Mouse (Mus musculus): Measurements from ENCODE around the gene Bet1l. TPM values are rescaled to one million over a fixed set of nuclear protein-coding genes. Genes with fewer than 3 reads are reported as not detected.

Bet1l gene
- polyA plus RNA-seq, 1 experiment = 17.1 TPM

DNA sequence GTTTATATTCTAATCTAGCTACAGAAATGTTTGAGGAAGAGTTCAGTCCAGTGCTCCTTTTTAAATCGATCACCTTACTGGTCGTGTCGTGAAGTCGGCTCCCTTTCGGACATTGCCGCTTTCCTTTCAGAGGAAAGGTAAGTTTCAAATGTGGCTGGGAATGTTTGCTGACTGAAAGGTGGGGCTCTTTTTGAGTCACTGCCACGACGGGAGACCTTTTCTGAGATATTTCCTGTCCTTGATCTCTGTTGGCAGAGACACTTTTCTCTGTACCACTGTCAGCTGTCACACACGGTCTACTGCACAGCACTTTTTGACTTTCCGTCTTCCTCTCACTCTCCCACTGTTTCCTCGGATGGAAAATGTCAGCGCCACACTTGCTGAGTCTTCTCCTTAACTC, 44.5 kb downstream of the Bet1l start:
- TF ChIP-seq CTCF (IDR thresholded peaks at IDR 0.05; ENCODE audit: extremely low read depth, insufficient read length, insufficient replicate concordance, low read depth, low read length) (no peak), POLR2A (IDR thresholded peaks at IDR 0.05; ENCODE audit: low read depth, low read length) (no peak)
- H3K4me1 ChIP-seq (ENCODE audit: control insufficient read depth, insufficient read depth, insufficient read length, low read length) = no peaks in the 10 kb centered on the region
- 82% methylated on average over 12 of the region's 12 CpGs for WGBS
- no peak overlapping the region for H3K4me3 ChIP-seq (ENCODE audit: low read depth, low read length)
- no peak overlapping the region for H3K27ac ChIP-seq (ENCODE audit: insufficient read depth, low read depth, low read length)
- no peaks in the 10 kb centered on the region for H3K36me3 ChIP-seq (ENCODE audit: control insufficient read depth, insufficient read depth, low read length)
- H3K27me3 ChIP-seq (ENCODE audit: control insufficient read depth, insufficient read depth, low read length) = no peaks in the 10 kb centered on the region; the same call in 1 of the 2 replicates

GRCm38 (mm10) chr7:140811714-140812113, 45.7 kb downstream of the Bet1l start:
- no peak for TF ChIP-seq CTCF (IDR thresholded peaks at IDR 0.05; ENCODE audit: extremely low read depth, insufficient read length, insufficient replicate concordance, low read depth, low read length)
- no peak for TF ChIP-seq POLR2A (IDR thresholded peaks at IDR 0.05; ENCODE audit: low read depth, low read length)
- H3K27ac ChIP-seq (ENCODE audit: insufficient read depth, low read depth, low read length) = no peak overlapping the region
- no peaks in the 10 kb centered on the region for H3K4me1 ChIP-seq (ENCODE audit: control insufficient read depth, insufficient read depth, insufficient read length, low read length)
- no peak overlapping the region for H3K4me3 ChIP-seq (ENCODE audit: low read depth, low read length)
- no peaks in the 10 kb centered on the region for H3K36me3 ChIP-seq (ENCODE audit: control insufficient read depth, insufficient read depth, low read length)
- 89% methylated on average over 13 of the region's 13 CpGs for WGBS
- H3K27me3 ChIP-seq (ENCODE audit: control insufficient read depth, insufficient read depth, low read length) = no peaks in the 10 kb centered on the region; the same call in 1 of the 2 replicates

DNA sequence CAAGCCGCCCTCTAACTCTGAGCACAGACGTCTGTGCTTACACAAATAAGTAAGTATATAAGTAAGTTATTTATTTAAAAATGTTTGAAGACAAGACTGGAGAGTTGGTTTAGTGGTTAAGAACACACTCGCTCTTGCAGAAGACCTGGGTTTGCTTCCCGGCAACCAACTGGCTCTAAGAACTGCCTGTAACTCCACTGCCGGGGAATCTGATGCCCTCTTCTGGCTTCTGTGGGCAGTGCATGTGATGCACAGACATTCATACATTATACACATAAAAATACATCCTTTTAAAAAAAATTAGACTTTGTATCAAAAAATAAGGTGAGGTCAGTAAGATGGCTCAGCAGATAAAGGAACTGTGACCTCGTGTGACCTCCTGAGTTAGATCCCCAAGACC, 46.9 kb downstream of the Bet1l start:
- Histone ChIP-seq H3K27ac (ENCODE audit: insufficient read depth, low read depth, low read length) (no peak overlapping the region), H3K4me1 (ENCODE audit: control insufficient read depth, insufficient read depth, insufficient read length, low read length) (no peaks in the 10 kb centered on the region), H3K4me3 (ENCODE audit: low read depth, low read length) (no peak overlapping the region), H3K27me3 (ENCODE audit: control insufficient read depth, insufficient read depth, low read length) (no peaks in the 10 kb centered on the region), H3K36me3 (ENCODE audit: control insufficient read depth, insufficient read depth, low read length) (no peaks in the 10 kb centered on the region)
- WGBS = 90% methylated on average over 6 of the region's 6 CpGs
- TF ChIP-seq POLR2A (IDR thresholded peaks at IDR 0.05; ENCODE audit: low read depth, low read length) = no peak
- no peak for TF ChIP-seq CTCF (IDR thresholded peaks at IDR 0.05; ENCODE audit: extremely low read depth, insufficient read length, insufficient replicate concordance, low read depth, low read length)

- TF ChIP-seq POLR2A (IDR thresholded peaks at IDR 0.05; ENCODE audit: low read depth, low read length) (no peak), CTCF (IDR thresholded peaks at IDR 0.05; ENCODE audit: extremely low read depth, insufficient read length, insufficient replicate concordance, low read depth, low read length) (peak; percentile 60; the same call in 1 of the 2 replicates)
- no peaks in the 10 kb centered on the region for H3K27me3 ChIP-seq (ENCODE audit: control insufficient read depth, insufficient read depth, low read length)
These were observed 51.7 kb downstream of the Bet1l start for GRCm38 (mm10) chr7:140805704-140806103.

More at GRCm38 (mm10) chr7:140805704-140806103, 51.7 kb downstream of the Bet1l start:
- Histone ChIP-seq H3K4me1 (ENCODE audit: control insufficient read depth, insufficient read depth, insufficient read length, low read length) (no peaks in the 10 kb centered on the region), H3K27ac (ENCODE audit: insufficient read depth, low read depth, low read length) (no peak overlapping the region), H3K36me3 (ENCODE audit: control insufficient read depth, insufficient read depth, low read length) (no peaks in the 10 kb centered on the region), H3K4me3 (ENCODE audit: low read depth, low read length) (no peak overlapping the region)
- WGBS = 3% methylated on average over 1 of the region's 1 CpGs

Other genes with a start within 250 kb of the Bet1l start
- not detected in 2 replicates for gene Olfr61, start 228.6 kb downstream of the Bet1l start, polyA plus RNA-seq (2012; rRNA removed)
- gene Olfr53, start 211.1 kb downstream of the Bet1l start, polyA plus RNA-seq (2012; rRNA removed) = not detected in 2 replicates
- gene Olfr539, start 197.6 kb downstream of the Bet1l start, polyA plus RNA-seq (2012; rRNA removed) = not detected in 2 replicates
- not detected in 2 replicates for gene Olfr45, start 175.6 kb downstream of the Bet1l start, polyA plus RNA-seq (2012; rRNA removed)
- not detected in 2 replicates for gene Olfr541, start 160.3 kb downstream of the Bet1l start, polyA plus RNA-seq (2012; rRNA removed)
- 0.09 and 0.13 TPM in 2 replicates for gene Cyp2e1, start 93.8 kb downstream of the Bet1l start, polyA plus RNA-seq (2012; rRNA removed)
- gene Syce1, start 69.7 kb downstream of the Bet1l start, polyA plus RNA-seq (2012; rRNA removed) = not detected in 2 replicates
- gene Zfp941, start 35.4 kb downstream of the Bet1l start, polyA plus RNA-seq (2012; rRNA removed) = not detected in 2 replicates
- 36.7 and 37.3 TPM in 2 replicates for gene Urah, start 22.6 kb downstream of the Bet1l start, polyA plus RNA-seq (2012; rRNA removed)
- not detected in 2 replicates for gene Scgb1c1, start 12.0 kb downstream of the Bet1l start, polyA plus RNA-seq (2012; rRNA removed)
- not detected in 2 replicates for gene Odf3, start 9.8 kb downstream of the Bet1l start, polyA plus RNA-seq (2012; rRNA removed)
- gene Gm45785, start 1.2 kb downstream of the Bet1l start, polyA plus RNA-seq (2012; rRNA removed) = not detected in 2 replicates
- gene Ric8a, start 620 bp downstream of the Bet1l start, polyA plus RNA-seq (2012; rRNA removed) = 47.5 and 95.5 TPM in 2 replicates
- 33.5 and 55.7 TPM in 2 replicates for gene Psmd13, start 24.4 kb upstream of the Bet1l start, polyA plus RNA-seq (2012; rRNA removed)
- gene Sirt3, start 24.7 kb upstream of the Bet1l start, polyA plus RNA-seq (2012; rRNA removed) = 13.6 and 20.4 TPM in 2 replicates
- 1.1 and 1.2 TPM in 2 replicates for gene Cox8b, start 42.9 kb upstream of the Bet1l start, polyA plus RNA-seq (2012; rRNA removed)
- 45.0 and 110 TPM in 2 replicates for gene Nlrp6, start 63.3 kb upstream of the Bet1l start, polyA plus RNA-seq (2012; rRNA removed)
- gene Pgghg, start 83.8 kb upstream of the Bet1l start, polyA plus RNA-seq (2012; rRNA removed) = 10.8 and 15.1 TPM in 2 replicates
- gene Ifitm5, start 92.7 kb upstream of the Bet1l start, polyA plus RNA-seq (2012; rRNA removed) = 0.56 and 0.87 TPM in 2 replicates
- 1.1 TPM in 1 of 2 replicates, not detected in the other for gene Gm45717, start 98.4 kb upstream of the Bet1l start, polyA plus RNA-seq (2012; rRNA removed)
- gene Ifitm2, start 98.4 kb upstream of the Bet1l start, polyA plus RNA-seq (2012; rRNA removed) = 263 and 363 TPM in 2 replicates
- 107 and 120 TPM in 2 replicates for gene Ifitm1, start 109.6 kb upstream of the Bet1l start, polyA plus RNA-seq (2012; rRNA removed)
- 101 and 147 TPM in 2 replicates for gene Ifitm3, start 153.2 kb upstream of the Bet1l start, polyA plus RNA-seq (2012; rRNA removed)
- 2.5 and 3.1 TPM in 2 replicates for gene Ifitm6, start 160.3 kb upstream of the Bet1l start, polyA plus RNA-seq (2012; rRNA removed)
- gene Gm17387, start 171.6 kb upstream of the Bet1l start, polyA plus RNA-seq (2012; rRNA removed) = not detected in 2 replicates
- gene B4galnt4, start 203.5 kb upstream of the Bet1l start, polyA plus RNA-seq (2012; rRNA removed) = 5.4 and 15.8 TPM in 2 replicates
- gene Pkp3, start 220.6 kb upstream of the Bet1l start, polyA plus RNA-seq (2012; rRNA removed) = 87.5 and 236 TPM in 2 replicates
- 19.8 and 38.3 TPM in 2 replicates for gene Sigirr, start 243.0 kb upstream of the Bet1l start, polyA plus RNA-seq (2012; rRNA removed)

All from small intestine, adult 2 months (tissue).